Mouse (Mus musculus): Measurements from ENCODE around the gene Dennd5a. TPM values are rescaled to one million over a fixed set of nuclear protein-coding genes. Genes with fewer than 3 reads are reported as not detected.
A peak's percentile ranks its signal among the peaks of the same experiment; 100 is the strongest.

Gene Dennd5a
- total and polyA plus RNA-seq, 3 experiments = 33.1 to 78.8 (median 64.4) TPM

GRCm38 (mm10) chr7:109961570-109961969 lies 1.3 kb upstream of the Dennd5a start:
- Histone ChIP-seq H3K4me1 (ENCODE audit: control insufficient read depth in 1 of 2, insufficient read depth in 2 of 2, low read length in 2 of 2) (peaks cover 9 to 17% of the 10 kb centered on the region in 2 experiments), H3K4me3 (ENCODE audit: control insufficient read depth in 1 of 2, insufficient read depth in 1 of 2, low read depth in 2 of 2, low read length in 2 of 2) (no peak overlapping the region), H3K27me3 (ENCODE audit: control insufficient read depth in 1 of 2, insufficient read depth in 2 of 2, low read length in 2 of 2) (no peaks in the 10 kb centered on the region), H3K27ac (ENCODE audit: control insufficient read depth, low read depth, low read length) (no peak overlapping the region), H3K79me2 (ENCODE audit: control insufficient read depth, insufficient read depth, low read length, poor library complexity) (peaks cover 24% of the 10 kb centered on the region), H3K9me3 (replicated peaks; ENCODE audit: insufficient read depth, low read length) (no peaks in the 10 kb centered on the region), H3K9ac (ENCODE audit: control insufficient read depth, low read depth, low read length, poor library complexity, severe bottlenecking) (no peak overlapping the region), H3K36me3 (ENCODE audit: control insufficient read depth in 1 of 2, insufficient read depth in 2 of 2, low read length in 2 of 2) (peaks cover 0 to 23% of the 10 kb centered on the region in 2 experiments; a peak in 2 of 4 replicates)
- peak; percentile 24 for DNase-seq (ENCODE audit: low read depth, low spot score)
- TF ChIP-seq MEF2A (IDR thresholded peaks at IDR 0.05; ENCODE audit: extremely low read depth, insufficient replicate concordance, low read depth, low read length, poor library complexity, severe bottlenecking) = no peak
- no peak for TF ChIP-seq UBTF (IDR thresholded peaks at IDR 0.05; ENCODE audit: borderline replicate concordance, insufficient read depth, low read depth, low read length)
- TF ChIP-seq USF2 (IDR thresholded peaks at IDR 0.05; ENCODE audit: borderline replicate concordance in 1 of 2, insufficient read depth in 1 of 2, low read depth in 1 of 2, low read length in 2 of 2) = no peak
- TF ChIP-seq ZKSCAN1 (IDR thresholded peaks at IDR 0.05; ENCODE audit: low read depth, low read length) = no peak
- no peak for TF ChIP-seq RAD21 (IDR thresholded peaks at IDR 0.05; ENCODE audit: low read depth, low read length)
- no peak for TF ChIP-seq TBP (IDR thresholded peaks at IDR 0.05; ENCODE audit: low read depth, low read length)
- TF ChIP-seq GATA1 (IDR thresholded peaks at IDR 0.05; ENCODE audit: low read depth, low read length) = no peak

- Histone ChIP-seq H3K9ac (ENCODE audit: control insufficient read depth, low read depth, low read length, poor library complexity, severe bottlenecking) (peak overlapping the region; percentile 85), H3K4me1 (ENCODE audit: control insufficient read depth in 1 of 2, insufficient read depth in 2 of 2, low read length in 2 of 2) (peaks cover 9 to 18% of the 10 kb centered on the region in 2 experiments), H3K27ac (ENCODE audit: control insufficient read depth, low read depth, low read length) (peak overlapping the region; percentile 22), H3K9me3 (replicated peaks; ENCODE audit: insufficient read depth, low read length) (no peaks in the 10 kb centered on the region), H3K27me3 (ENCODE audit: control insufficient read depth in 1 of 2, insufficient read depth in 2 of 2, low read length in 2 of 2) (no peaks in the 10 kb centered on the region), H3K79me2 (ENCODE audit: control insufficient read depth, insufficient read depth, low read length, poor library complexity) (peaks cover 30% of the 10 kb centered on the region), H3K36me3 (ENCODE audit: control insufficient read depth in 1 of 2, insufficient read depth in 2 of 2, low read length in 2 of 2) (peaks cover 0 to 26% of the 10 kb centered on the region in 2 experiments; a peak in 2 of 4 replicates), H3K4me3 (ENCODE audit: control insufficient read depth in 1 of 2, insufficient read depth in 1 of 2, low read depth in 2 of 2, low read length in 2 of 2) (peak overlapping the region; percentile 76 to 77)
- no peak for TF ChIP-seq EP300 (IDR thresholded peaks at IDR 0.05; ENCODE audit: low read depth in 1 of 2, low read length in 2 of 2)
- no peak for TF ChIP-seq KAT2A (conservative IDR thresholded peaks at IDR 0.05; ENCODE audit: low read depth, low read length)
- no peak for TF ChIP-seq USF1 (IDR thresholded peaks at IDR 0.05; ENCODE audit: low read depth, low read length)
- no peak for TF ChIP-seq CHD2 (IDR thresholded peaks at IDR 0.05; ENCODE audit: low read length)
- no peak for TF ChIP-seq MAX (IDR thresholded peaks at IDR 0.05; ENCODE audit: low read length)
- TF ChIP-seq NRF1 (IDR thresholded peaks at IDR 0.05; ENCODE audit: insufficient read depth, low read depth, low read length, poor library complexity, severe bottlenecking) = no peak
- TF ChIP-seq CTCF (IDR thresholded peaks at IDR 0.05 in 2 of 3, conservative IDR thresholded peaks at IDR 0.05 in 1 of 3; ENCODE audit: control insufficient read depth in 1 of 3, insufficient read depth in 1 of 3, low read depth in 2 of 3, low read length in 3 of 3, poor library complexity in 1 of 3, severe bottlenecking in 1 of 3) = no peak
- no peak for TF ChIP-seq RCOR1 (IDR thresholded peaks at IDR 0.05; ENCODE audit: low read depth, low read length)
- no peak for TF ChIP-seq TAL1 (IDR thresholded peaks at IDR 0.05; ENCODE audit: low read length)
- TF ChIP-seq TCF12 (IDR thresholded peaks at IDR 0.05; ENCODE audit: low read depth, low read length) = no peak
- TF ChIP-seq HCFC1 (IDR thresholded peaks at IDR 0.05; ENCODE audit: low read depth, low read length) = no peak
- TF ChIP-seq GABPA (IDR thresholded peaks at IDR 0.05; ENCODE audit: low read depth, low read length) = no peak
- TF ChIP-seq JUND (IDR thresholded peaks at IDR 0.05; ENCODE audit: low read depth, low read length) = no peak
- no peak for TF ChIP-seq CHD1 (IDR thresholded peaks at IDR 0.05; ENCODE audit: low read depth, low read length)
- 0 out of 2 replicates have a peak, but pooled peaks have one; percentile 10 for TF ChIP-seq ZMIZ1 (IDR thresholded peaks at IDR 0.05; ENCODE audit: low read depth, low read length)
- no peak for TF ChIP-seq MYB (IDR thresholded peaks at IDR 0.05; ENCODE audit: low read depth, low read length)
- TF ChIP-seq BHLHE40 (IDR thresholded peaks at IDR 0.05; ENCODE audit: borderline replicate concordance, low read depth, low read length) = 0 out of 2 replicates have a peak, but pooled peaks have one; percentile 1
- TF ChIP-seq E2F4 (IDR thresholded peaks at IDR 0.05; ENCODE audit: borderline replicate concordance, low read depth, low read length) = no peak
- DNase-seq (ENCODE audit: low read depth, low spot score) = no peak
These were observed 414 bp upstream of the Dennd5a start for GRCm38 (mm10) chr7:109960613-109961154.
